ENCODE assay signal across 8 mouse cellular contexts in the genomic region with DNA sequence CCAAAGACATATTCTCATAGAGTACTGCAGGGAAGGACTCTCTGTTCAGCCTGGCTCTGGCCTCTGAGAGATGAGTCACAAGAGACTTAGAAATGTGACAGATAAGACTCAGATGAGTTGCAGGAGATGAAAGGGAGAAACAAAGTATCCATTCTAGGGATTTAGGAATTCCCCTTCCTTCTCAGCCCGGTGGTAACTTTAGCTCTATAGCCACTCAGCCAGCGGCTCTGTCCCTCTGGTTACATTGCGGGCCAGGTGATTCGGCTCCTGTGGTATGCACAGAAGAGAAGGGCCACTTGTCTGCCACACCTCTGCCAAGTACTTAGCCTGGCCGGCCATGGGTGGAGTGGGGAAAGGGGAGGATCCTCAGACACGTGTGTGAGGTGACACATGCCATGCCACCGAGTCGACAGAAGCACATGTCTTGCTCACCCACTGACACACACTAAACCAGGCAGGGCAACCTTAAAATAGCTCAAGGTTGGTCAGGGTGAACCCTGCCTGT. TPM values are rescaled to one million over a fixed set of nuclear protein-coding genes. Genes with fewer than 3 reads are reported as not detected.
DNase-seq lines count a peak whose midpoint lies in the region; ATAC-seq and TF ChIP-seq lines count a peak whose summit lies in the region.

No protein-coding gene starts in this region.

- intact Hi-C loops in heart, postnatal 14 days (cut with DNase I): loop anchor here (2.0 kb wide), 1 partner anchor 14 kb away; no protein-coding TSS in a partner anchor

- H3K9me3 ChIP-seq in liver, embryonic 16.5 days (replicated peaks; ENCODE audit: control insufficient read depth, low read length): no peaks in the 10 kb centered on the region
- H3K9me3 ChIP-seq in stomach, embryonic 16.5 days (replicated peaks; ENCODE audit: control insufficient read depth, low read length): no peaks in the 10 kb centered on the region

- no peak overlapping the region for H3K9ac ChIP-seq in liver, embryonic 16.5 days (ENCODE audit: low read depth, low read length)
- H3K9ac ChIP-seq in stomach, embryonic 16.5 days (ENCODE audit: low read length): no peak overlapping the region

- TF ChIP-seq POLR2A in thymus, adult 2 months (IDR thresholded peaks at IDR 0.05; ENCODE audit: control insufficient read depth, extremely low read depth, insufficient read depth, low read length, poor library complexity): no peak

- H3K36me3 ChIP-seq in liver, embryonic 16.5 days (ENCODE audit: control insufficient read depth, insufficient read depth): no peaks in the 10 kb centered on the region
- H3K36me3 ChIP-seq in stomach, embryonic 16.5 days (ENCODE audit: control insufficient read depth, insufficient read depth, low read length): 0 out of 2 replicates have a peak, but pooled peaks cover 12% of the 10 kb centered on the region
- H3K36me3 ChIP-seq in thymus, adult 2 months (ENCODE audit: control insufficient read depth, insufficient read depth, low read length): no peaks in the 10 kb centered on the region

- 44% methylated on average over 8 of the region's 8 CpGs for WGBS in liver, embryonic 16.5 days (ENCODE audit: insufficient replicate concordance)
- WGBS in stomach, embryonic 16.5 days: 44% methylated on average over 8 of the region's 8 CpGs
- 70% methylated on average over 8 of the region's 8 CpGs for WGBS in thymus, adult 2 months

- peak overlapping the region; percentile 52 for H3K27ac ChIP-seq in liver, embryonic 16.5 days (ENCODE audit: low read length)
- H3K27ac ChIP-seq in stomach, embryonic 16.5 days (ENCODE audit: low read length): peak overlapping the region; percentile 89
- H3K27ac ChIP-seq in thymus, adult 2 months (ENCODE audit: control insufficient read depth, insufficient read depth, low read length): no peak overlapping the region

- peaks cover 89% of the 10 kb centered on the region for H3K4me1 ChIP-seq in liver, embryonic 16.5 days (ENCODE audit: control insufficient read depth, low read depth, low read length)
- H3K4me1 ChIP-seq in stomach, embryonic 16.5 days (ENCODE audit: control insufficient read depth, insufficient read depth, low read length): peaks cover 64% of the 10 kb centered on the region
- peaks cover 47% of the 10 kb centered on the region for H3K4me1 ChIP-seq in thymus, adult 2 months (replicated peaks; ENCODE audit: control insufficient read depth, insufficient read depth, low read length)

- ATAC-seq in liver, embryonic 16.5 days (ENCODE audit: low read depth): no peak
- no peak for ATAC-seq in stomach, embryonic 16.5 days (ENCODE audit: insufficient read depth, low FRiP score)

- H3K4me2 ChIP-seq in liver, embryonic 16.5 days (ENCODE audit: low read depth, low read length): no peak overlapping the region
- H3K4me2 ChIP-seq in stomach, embryonic 16.5 days (ENCODE audit: low read depth, low read length): peak overlapping the region; percentile 95

- DNase-seq in cerebellum, adult 11-12 months: peak; percentile 86
- no peak for DNase-seq in cerebellum, postnatal 4 days (ENCODE audit: low spot score in 2 of 2)
- peak; percentile 74 for DNase-seq in urinary bladder, postnatal 14 days (ENCODE audit: low spot score)
- DNase-seq in urinary bladder, postnatal 4 days (ENCODE audit: low spot score in 2 of 2): no peak
- DNase-seq in heart, postnatal 14 days: peak; percentile 65 to 78
- no peak for DNase-seq in thymus, adult 2 months

- H3K27me3 ChIP-seq in liver, embryonic 16.5 days (ENCODE audit: control insufficient read depth, insufficient read depth, low read depth, low read length): no peaks in the 10 kb centered on the region
- no peaks in the 10 kb centered on the region for H3K27me3 ChIP-seq in stomach, embryonic 16.5 days (ENCODE audit: control insufficient read depth, insufficient read depth, low read length)
- H3K27me3 ChIP-seq in thymus, adult 2 months (ENCODE audit: control insufficient read depth, insufficient read depth, low read length): no peaks in the 10 kb centered on the region

- no peak overlapping the region for H3K4me3 ChIP-seq in liver, embryonic 16.5 days (ENCODE audit: low read depth, low read length)
- H3K4me3 ChIP-seq in stomach, embryonic 16.5 days (replicated peaks; ENCODE audit: low read length): 0 out of 2 replicates have a peak overlapping the region, but pooled peaks have one; percentile 47
- H3K4me3 ChIP-seq in thymus, adult 2 months (ENCODE audit: control insufficient read depth, insufficient read depth, low read length): no peak overlapping the region

- TF ChIP-seq CTCF in thymus, adult 2 months (IDR thresholded peaks at IDR 0.05; ENCODE audit: borderline replicate concordance, control insufficient read depth, extremely low read depth, insufficient read depth, low read length, poor library complexity): no peak

RNA-seq across cellular contexts. Expression of a gene that starts 2.4 kb away (rescaled TPM):
- total RNA-seq in heart, postnatal 14 days (2021): 10 to 100 TPM; 20.7 to 31.5 TPM
- 0.65 and 0.66 TPM in 2 replicates for polyA plus RNA-seq in liver, embryonic 16.5 days (2015; fragmentation: Nextera tagmentation; extraction: Ambion mirVana)
- polyA plus RNA-seq in stomach, embryonic 16.5 days (2015; fragmentation: Nextera tagmentation; extraction: Ambion mirVana): 2.6 and 4.1 TPM in 2 replicates
- 34.4 and 37.7 TPM in 2 replicates for polyA plus RNA-seq in thymus, adult 2 months (2012; rRNA removed)

RNA-seq across cellular contexts. Expression of a gene that starts 22.6 kb away (rescaled TPM):
- 10 to 100 TPM; 71.2 to 71.8 TPM for total RNA-seq in heart, postnatal 14 days (2021)
- polyA plus RNA-seq in liver, embryonic 16.5 days (2015; fragmentation: Nextera tagmentation; extraction: Ambion mirVana): 4.9 and 5.3 TPM in 2 replicates
- 18.0 and 18.4 TPM in 2 replicates for polyA plus RNA-seq in stomach, embryonic 16.5 days (2015; fragmentation: Nextera tagmentation; extraction: Ambion mirVana)
- polyA plus RNA-seq in thymus, adult 2 months (2012; rRNA removed): 50.3 and 66.0 TPM in 2 replicates

RNA-seq across cellular contexts. Expression of a gene that starts 32.0 kb away (rescaled TPM):
- total RNA-seq in heart, postnatal 14 days (2021): 10 to 100 TPM; 23.6 to 25.0 TPM
- 11.6 and 13.6 TPM in 2 replicates for polyA plus RNA-seq in liver, embryonic 16.5 days (2015; fragmentation: Nextera tagmentation; extraction: Ambion mirVana)
- polyA plus RNA-seq in stomach, embryonic 16.5 days (2015; fragmentation: Nextera tagmentation; extraction: Ambion mirVana): 25.1 and 26.3 TPM in 2 replicates
- polyA plus RNA-seq in thymus, adult 2 months (2012; rRNA removed): 66.5 and 72.2 TPM in 2 replicates

RNA-seq across cellular contexts. Expression of a gene that starts 32.3 kb away (rescaled TPM):
- 100 to 1,000 TPM; 123 to 130 TPM for total RNA-seq in heart, postnatal 14 days (2021)
- polyA plus RNA-seq in liver, embryonic 16.5 days (2015; fragmentation: Nextera tagmentation; extraction: Ambion mirVana): 6.5 and 7.7 TPM in 2 replicates
- polyA plus RNA-seq in stomach, embryonic 16.5 days (2015; fragmentation: Nextera tagmentation; extraction: Ambion mirVana): 32.9 and 37.8 TPM in 2 replicates
- polyA plus RNA-seq in thymus, adult 2 months (2012; rRNA removed): 36.8 and 41.5 TPM in 2 replicates

RNA-seq across cellular contexts. Expression of a gene that starts 43.5 kb away (rescaled TPM):
- 10 to 100 TPM; 49.5 to 49.8 TPM for total RNA-seq in heart, postnatal 14 days (2021)
- polyA plus RNA-seq in liver, embryonic 16.5 days (2015; fragmentation: Nextera tagmentation; extraction: Ambion mirVana): 22.8 and 23.8 TPM in 2 replicates
- polyA plus RNA-seq in stomach, embryonic 16.5 days (2015; fragmentation: Nextera tagmentation; extraction: Ambion mirVana): 42.2 and 44.2 TPM in 2 replicates
- 179 and 196 TPM in 2 replicates for polyA plus RNA-seq in thymus, adult 2 months (2012; rRNA removed)

Comparison
In these comparisons a context has a peak if more than half of its experiments do, and no peak if none do; other contexts are left out.
1. DNase-seq: peak in cerebellum, adult 11-12 months (single experiment), urinary bladder, postnatal 14 days (single experiment) and heart, postnatal 14 days (2 of 2); none in cerebellum, postnatal 4 days (0 of 2), urinary bladder, postnatal 4 days (0 of 2) and thymus, adult 2 months (single experiment).